In genomic region chr1:160261849-160262248, GRCm38 (mm10) we compare ENCODE assay signal across 27 mouse cellular contexts. TPM values are rescaled to one million over a fixed set of nuclear protein-coding genes. Genes with fewer than 3 reads are reported as not detected.
DNase-seq lines count a peak whose midpoint lies in the region; ATAC-seq and TF ChIP-seq lines count a peak whose summit lies in the region.
"Had no signal": no experiment of that assay in that cellular context is flagged by ENCODE, and none has a peak within 500 bp of the region (broad histone marks: within the 10 kb centered on the region; RNA-seq: fewer than 3 reads in every experiment).

No protein-coding gene starts in this region.

- in situ Hi-C loops in Patski (cut with MboI; ENCODE audit: low pct_unique_long_range_greater_than_20kb) = no loop called here

- H3K27ac ChIP-seq in embryonic fibroblast, embryonic 13.5 days (ENCODE audit: insufficient read depth, low read length) = peak overlapping the region; percentile 87
- H3K27ac ChIP-seq in hindbrain, embryonic 11.5 days (ENCODE audit: low read depth, low read length) = no peak overlapping the region
- H3K27ac ChIP-seq: embryonic facial prominence, embryonic 13.5 days; embryonic facial prominence, embryonic 15.5 days; forebrain, embryonic 10.5 days; forebrain, embryonic 12.5 days; forebrain, embryonic 15.5 days had no signal

- TF ChIP-seq POLR2A in embryonic fibroblast, embryonic 13.5 days (IDR thresholded peaks at IDR 0.05; ENCODE audit: low read depth, low read length) = no peak

- H3K4me2 ChIP-seq in hindbrain, embryonic 11.5 days (replicated peaks; ENCODE audit: low read depth, low read length) = no peak overlapping the region
- H3K4me2 ChIP-seq: embryonic facial prominence, embryonic 13.5 days; embryonic facial prominence, embryonic 15.5 days; forebrain, embryonic 12.5 days; forebrain, embryonic 15.5 days had no signal

- DNase-seq in Muller cell, postnatal 12 days (ENCODE audit: inconsistent ontology term) = peak; percentile 50
- peak; percentile 60 for DNase-seq in Patski (ENCODE audit: low read depth, low spot score)
- no peak for DNase-seq in hindbrain, embryonic 11.5 days (ENCODE audit: low spot score)
- no peak for DNase-seq in adrenal gland, adult 8-10 months
- DNase-seq: adrenal gland, adult 2 months; adrenal gland, postnatal 14 days; adrenal gland, postnatal 36 days; B cell, adult 2 months; cerebellum, adult 11 months; cerebellum, adult 18-20 months; cerebellum, adult 8-10 months; cerebellum, adult 9-11 months; cerebellum, postnatal 14 days; cerebellum, postnatal 36 days; embryo, embryonic 11 days; forebrain, postnatal 0 days had no signal

- H3K4me1 ChIP-seq in embryonic fibroblast, embryonic 13.5 days (ENCODE audit: control insufficient read depth, insufficient read depth, low read length) = peaks cover 15% of the 10 kb centered on the region
- no peaks in the 10 kb centered on the region for H3K4me1 ChIP-seq in hindbrain, embryonic 11.5 days (replicated peaks; ENCODE audit: control insufficient read depth, insufficient read depth, low read length)

- H3K36me3 ChIP-seq in hindbrain, embryonic 11.5 days (ENCODE audit: control insufficient read depth, insufficient read depth, low read length) = no peaks in the 10 kb centered on the region
- H3K36me3 ChIP-seq: embryonic facial prominence, embryonic 13.5 days; embryonic facial prominence, embryonic 15.5 days; forebrain, embryonic 10.5 days; forebrain, embryonic 12.5 days; forebrain, embryonic 15.5 days had no signal

- no peaks in the 10 kb centered on the region for H3K27me3 ChIP-seq in Patski
- no peaks in the 10 kb centered on the region for H3K27me3 ChIP-seq in hindbrain, embryonic 11.5 days (ENCODE audit: control insufficient read depth, insufficient read depth, low read length)
- H3K27me3 ChIP-seq: CH12.LX; embryonic facial prominence, embryonic 13.5 days; embryonic facial prominence, embryonic 15.5 days; forebrain, embryonic 12.5 days; forebrain, embryonic 15.5 days had no signal

- peak; percentile 92 for ATAC-seq in Patski
- no peak for ATAC-seq in hindbrain, embryonic 11.5 days (ENCODE audit: low FRiP score)
- no peak for ATAC-seq in erythroblast, adult 5-6 weeks (replicated peaks; ENCODE audit: low FRiP score, poor library complexity, severe bottlenecking)
- ATAC-seq: CD4-positive, CD25-positive, alpha-beta regulatory T cell, adult 4 months; forebrain, embryonic 15.5 days; forebrain, postnatal 0 days had no signal

- no peak for TF ChIP-seq CTCF in Patski (IDR thresholded peaks at IDR 0.05)
- no peak for TF ChIP-seq CTCF in embryonic fibroblast, embryonic 13.5 days (IDR thresholded peaks at IDR 0.05; ENCODE audit: borderline replicate concordance, insufficient read depth, low read length)

- H3K9me3 ChIP-seq in hindbrain, embryonic 11.5 days (ENCODE audit: control insufficient read depth, low read length) = no peaks in the 10 kb centered on the region
- H3K9me3 ChIP-seq: embryonic facial prominence, embryonic 13.5 days; embryonic facial prominence, embryonic 15.5 days; forebrain, embryonic 10.5 days; forebrain, embryonic 12.5 days; forebrain, embryonic 15.5 days; G1E had no signal

- WGBS in hindbrain, embryonic 11.5 days = 75% methylated on average over 2 of the region's 2 CpGs

- POLR2A ChIA-PET in Patski (lab: Charles Lee) = no interaction called here

- CTCF ChIA-PET in Patski (lab: Charles Lee) = interaction anchor here (0.8 kb wide), 1 partner anchor 115 kb away, joined by 3 read pairs; no protein-coding TSS in a partner anchor

- H3K4me3 ChIP-seq in embryonic fibroblast, embryonic 13.5 days (ENCODE audit: insufficient read depth, low read length) = no peak overlapping the region
- H3K4me3 ChIP-seq in hindbrain, embryonic 11.5 days (ENCODE audit: low read depth, low read length) = no peak overlapping the region
- H3K4me3 ChIP-seq: embryonic facial prominence, embryonic 13.5 days; embryonic facial prominence, embryonic 15.5 days; erythroblast, embryonic 14.5 days; forebrain, embryonic 10.5 days; forebrain, embryonic 12.5 days; forebrain, embryonic 15.5 days had no signal

- no peak overlapping the region for H3K9ac ChIP-seq in hindbrain, embryonic 11.5 days (ENCODE audit: low read depth, low read length)
- H3K9ac ChIP-seq: embryonic facial prominence, embryonic 13.5 days; embryonic facial prominence, embryonic 15.5 days; forebrain, embryonic 12.5 days; forebrain, embryonic 15.5 days; forebrain, postnatal 0 days had no signal

RNA-seq across cellular contexts. Expression of gene Cacybp, which starts 49.2 kb away (rescaled TPM):
- polyA plus RNA-seq in Patski (2021) = 136 TPM
- polyA plus RNA-seq in embryonic fibroblast, embryonic 13.5 days (2011; ENCODE audit: insufficient read length, low read depth, missing spikeins) = 130 and 138 TPM in 2 replicates
- polyA plus RNA-seq in hindbrain, embryonic 11.5 days (2014; fragmentation: Nextera tagmentation; extraction: Ambion mirVana) = 299 and 310 TPM in 2 replicates
- total RNA-seq in adrenal gland, adult 8-10 months (2022) = 100 to 1,000 TPM in 1 of 4 experiments, 10 to 100 TPM in 3; 69.2 to 118 (median 79.1) TPM
- 48.9 and 88.4 TPM in 2 replicates for total RNA-seq in erythroblast, adult 5-6 weeks (2015; ENCODE audit: low replicate concordance)
- total RNA-seq in erythroblast, adult 5-6 weeks (2017; ENCODE audit: low replicate concordance) = 38.1 and 40.6 TPM in 2 replicates

Comparison
In these comparisons a context has a peak if more than half of its experiments do, and no peak if none do; other contexts are left out.
1. DNase-seq: peak in Muller cell, postnatal 12 days (single experiment) and Patski (single experiment); none in hindbrain, embryonic 11.5 days (single experiment) and adrenal gland, adult 8-10 months (single experiment).